Mouse (Mus musculus): ENCODE measurements around the gene Olfr1487. TPM values are rescaled to one million over a fixed set of nuclear protein-coding genes. Genes with fewer than 3 reads are reported as not detected.
"Not testable (repeated sequence)": the region's sequence is repeated elsewhere in the genome, so short reads cannot be mapped to it uniquely, and the experiment has no call there.

Olfr1487 gene
- polyA plus RNA-seq (2012; rRNA removed), result not detected in 2 replicates

DNA sequence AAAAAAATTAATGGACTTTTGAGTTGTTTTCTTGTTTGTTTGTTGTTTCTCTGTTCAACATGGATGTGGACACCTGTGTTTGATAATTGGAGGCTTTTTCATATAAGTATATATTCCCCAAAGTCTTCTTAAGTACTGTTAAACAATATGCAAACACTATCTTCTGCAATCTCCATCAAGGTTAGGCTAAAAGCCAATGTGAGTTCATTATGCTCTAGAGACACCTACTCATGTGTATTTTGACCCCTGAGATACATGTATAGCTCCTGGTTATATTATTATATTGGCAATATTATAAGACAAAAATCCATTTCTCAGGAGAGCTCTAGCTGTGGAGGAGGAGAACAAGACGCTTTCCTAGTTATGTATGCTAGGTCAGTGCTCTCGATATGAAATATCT is at the start of gene Olfr1487:
Gene Olfr1487 (plus strand): TSS at position 301 of the 400 bp plus-strand sequence.
- WGBS, result 87% methylated on average over 2 of the region's 2 CpGs
- not testable (repeated sequence) for H3K27ac ChIP-seq (ENCODE audit: insufficient read depth, low read length); H3K4me3 ChIP-seq (ENCODE audit: extremely low read depth, insufficient read depth, insufficient read length); H3K27me3 ChIP-seq (ENCODE audit: control insufficient read depth, insufficient read depth, low read length); H3K4me1 ChIP-seq (ENCODE audit: control insufficient read depth, insufficient read depth, insufficient read length); H3K36me3 ChIP-seq (ENCODE audit: control insufficient read depth, insufficient read depth, low read length); DNase-seq (ENCODE audit: low read depth in 1 of 2, low spot score in 2 of 2)

DNA sequence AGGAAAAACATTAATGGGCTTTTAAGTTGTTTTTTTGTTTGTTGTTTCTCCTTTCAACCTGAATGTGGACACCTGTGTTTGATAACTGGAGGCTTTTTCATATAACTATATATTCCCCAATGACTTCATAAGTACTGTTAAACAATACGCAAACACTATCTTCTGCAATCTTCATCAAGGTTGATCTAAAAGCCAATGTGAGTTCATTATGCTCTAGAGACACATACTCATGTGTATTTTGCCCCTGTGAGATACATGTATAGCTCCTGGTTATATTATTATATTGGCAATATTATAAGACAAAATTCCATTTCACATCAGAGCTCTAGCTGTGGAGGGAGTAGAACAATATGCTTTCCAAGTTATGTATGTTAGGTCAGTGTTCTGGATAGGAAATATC is 34.0 kb upstream of the Olfr1487 start, which contains the start of gene Olfr1484:
Gene Olfr1484 (plus strand): TSS at position 301 of the 400 bp plus-strand sequence.
- TF ChIP-seq CTCF (IDR thresholded peaks at IDR 0.05; ENCODE audit: extremely low read depth, insufficient read depth, insufficient read length, insufficient replicate concordance), result no peak
- TF ChIP-seq POLR2A (IDR thresholded peaks at IDR 0.05; ENCODE audit: low read depth, low read length), result no peak
- DNase-seq (ENCODE audit: low read depth in 1 of 2, low spot score in 2 of 2), result no peak
- Histone ChIP-seq H3K27me3 (ENCODE audit: control insufficient read depth, insufficient read depth, low read length) (no peaks in the 10 kb centered on the region), H3K4me1 (ENCODE audit: control insufficient read depth, insufficient read depth, insufficient read length) (no peaks in the 10 kb centered on the region), H3K36me3 (ENCODE audit: control insufficient read depth, insufficient read depth, low read length) (no peaks in the 10 kb centered on the region), H3K27ac (ENCODE audit: insufficient read depth, low read length) (no peak within 1 kb of the TSS), H3K4me3 (ENCODE audit: extremely low read depth, insufficient read depth, insufficient read length) (no peak within 1 kb of the TSS)
- 92% methylated on average over 1 of the region's 1 CpGs for WGBS

DNA sequence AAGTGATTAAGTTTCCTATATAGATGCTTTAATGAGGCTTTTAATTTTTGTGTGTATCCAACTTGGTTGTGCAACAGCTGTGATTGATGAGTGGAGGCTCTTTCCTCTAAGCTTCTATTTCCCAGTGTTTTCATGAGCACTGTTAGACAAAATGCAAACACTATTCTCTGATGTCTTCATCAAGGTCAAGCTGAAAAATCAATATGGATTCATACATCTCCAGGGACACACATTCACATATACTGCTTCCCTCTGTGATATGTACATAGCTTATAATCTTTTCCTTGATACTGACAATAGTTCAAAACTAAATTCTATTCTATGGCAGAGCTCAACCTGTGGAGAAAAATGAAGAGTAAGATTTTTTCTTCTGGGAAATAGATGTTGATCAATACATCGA is 14.1 kb downstream of the Olfr1487 start, which contains the start of gene Olfr1489:
Gene Olfr1489 (plus strand): TSS at position 301 of the 400 bp plus-strand sequence.
- Histone ChIP-seq H3K4me3 (ENCODE audit: extremely low read depth, insufficient read depth, insufficient read length) (no peak within 1 kb of the TSS), H3K4me1 (ENCODE audit: control insufficient read depth, insufficient read depth, insufficient read length) (no peaks in the 10 kb centered on the region), H3K27ac (ENCODE audit: insufficient read depth, low read length) (no peak within 1 kb of the TSS), H3K27me3 (ENCODE audit: control insufficient read depth, insufficient read depth, low read length) (no peaks in the 10 kb centered on the region), H3K36me3 (ENCODE audit: control insufficient read depth, insufficient read depth, low read length) (no peaks in the 10 kb centered on the region)
- no peak for DNase-seq (ENCODE audit: low read depth in 1 of 2, low spot score in 2 of 2)
- WGBS, result 84% methylated on average over 1 of the region's 1 CpGs
- TF ChIP-seq POLR2A (IDR thresholded peaks at IDR 0.05; ENCODE audit: low read depth, low read length), result no peak
- no peak for TF ChIP-seq CTCF (IDR thresholded peaks at IDR 0.05; ENCODE audit: extremely low read depth, insufficient read depth, insufficient read length, insufficient replicate concordance)

DNA sequence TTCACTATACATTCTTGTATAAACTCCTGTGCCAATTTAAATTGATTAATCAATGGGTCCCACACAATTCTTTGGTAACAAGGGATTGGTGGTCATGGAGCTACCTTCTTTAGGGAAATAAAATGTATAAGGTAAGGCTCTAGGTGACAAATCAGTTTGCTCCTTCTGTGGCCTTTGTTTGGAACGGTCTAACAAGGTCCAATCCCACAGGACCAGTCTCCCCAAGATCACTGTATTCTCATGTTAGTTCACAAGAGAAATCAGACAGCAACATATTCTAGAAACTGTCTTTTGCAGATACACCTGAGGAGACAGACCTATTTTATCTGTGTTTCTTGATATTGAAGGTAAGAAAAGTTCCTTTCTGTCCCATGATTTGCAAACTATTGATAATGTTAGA is 33.6 kb downstream of the Olfr1487 start, which contains the start of gene Olfr1490:
Gene Olfr1490 (plus strand): TSS at position 301 of the 400 bp plus-strand sequence.
- WGBS, result 73% methylated on average over 1 of the region's 1 CpGs
- Histone ChIP-seq H3K27me3 (ENCODE audit: control insufficient read depth, insufficient read depth, low read length) (no peaks in the 10 kb centered on the region), H3K4me3 (ENCODE audit: extremely low read depth, insufficient read depth, insufficient read length) (no peak within 1 kb of the TSS), H3K27ac (ENCODE audit: insufficient read depth, low read length) (no peak within 1 kb of the TSS), H3K36me3 (ENCODE audit: control insufficient read depth, insufficient read depth, low read length) (no peaks in the 10 kb centered on the region), H3K4me1 (ENCODE audit: control insufficient read depth, insufficient read depth, insufficient read length) (no peaks in the 10 kb centered on the region)
- TF ChIP-seq POLR2A (IDR thresholded peaks at IDR 0.05; ENCODE audit: low read depth, low read length) (no peak), CTCF (IDR thresholded peaks at IDR 0.05; ENCODE audit: extremely low read depth, insufficient read depth, insufficient read length, insufficient replicate concordance) (no peak)
- DNase-seq (ENCODE audit: low read depth in 1 of 2, low spot score in 2 of 2), result no peak

Other genes starting within 250 kb of the Olfr1487 start
- not detected in 2 replicates for gene Olfr1469, start 209.5 kb upstream of the Olfr1487 start, polyA plus RNA-seq (2012; rRNA removed)
- not detected in 2 replicates for gene Olfr1471, start 174.0 kb upstream of the Olfr1487 start, polyA plus RNA-seq (2012; rRNA removed)
- gene Olfr1472, start 161.3 kb upstream of the Olfr1487 start, polyA plus RNA-seq (2012; rRNA removed), result not detected in 2 replicates
- not detected in 2 replicates for gene Olfr1474, start 147.8 kb upstream of the Olfr1487 start, polyA plus RNA-seq (2012; rRNA removed)
- not detected in 2 replicates for gene Olfr1475, start 137.2 kb upstream of the Olfr1487 start, polyA plus RNA-seq (2012; rRNA removed)
- gene Olfr1477, start 116.8 kb upstream of the Olfr1487 start, polyA plus RNA-seq (2012; rRNA removed), result not detected in 2 replicates
- gene Olfr1480, start 89.5 kb upstream of the Olfr1487 start, polyA plus RNA-seq (2012; rRNA removed), result not detected in 2 replicates
- gene Olfr1484, start 33.9 kb upstream of the Olfr1487 start, polyA plus RNA-seq (2012; rRNA removed), result not detected in 2 replicates
- gene Olfr1489, start 14.2 kb downstream of the Olfr1487 start, polyA plus RNA-seq (2012; rRNA removed), result not detected in 2 replicates
- not detected in 2 replicates for gene Olfr1490, start 33.7 kb downstream of the Olfr1487 start, polyA plus RNA-seq (2012; rRNA removed)
- gene Olfr1491, start 79.9 kb downstream of the Olfr1487 start, polyA plus RNA-seq (2012; rRNA removed), result not detected in 2 replicates
- gene Olfr1493-ps1, start 105.9 kb downstream of the Olfr1487 start, polyA plus RNA-seq (2012; rRNA removed), result not detected in 2 replicates
- gene Olfr1494, start 122.4 kb downstream of the Olfr1487 start, polyA plus RNA-seq (2012; rRNA removed), result not detected in 2 replicates
- gene Olfr1495, start 147.2 kb downstream of the Olfr1487 start, polyA plus RNA-seq (2012; rRNA removed), result not detected in 2 replicates
- gene Olfr1496, start 160.5 kb downstream of the Olfr1487 start, polyA plus RNA-seq (2012; rRNA removed), result not detected in 2 replicates
- not detected in 2 replicates for gene Olfr1497, start 180.8 kb downstream of the Olfr1487 start, polyA plus RNA-seq (2012; rRNA removed)
- not detected in 2 replicates for gene Olfr1499, start 202.1 kb downstream of the Olfr1487 start, polyA plus RNA-seq (2012; rRNA removed)
- not detected in 2 replicates for gene Olfr1500, start 213.1 kb downstream of the Olfr1487 start, polyA plus RNA-seq (2012; rRNA removed)
- not detected in 2 replicates for gene Olfr1501, start 233.3 kb downstream of the Olfr1487 start, polyA plus RNA-seq (2012; rRNA removed)
- not detected in 2 replicates for gene Olfr1502, start 244.4 kb downstream of the Olfr1487 start, polyA plus RNA-seq (2012; rRNA removed)

Measured in spleen, adult 2 months (tissue).